Mouse (Mus musculus) layer of hippocampus, adult 8-10 months (tissue): ENCODE results near the gene Rnpep. TPM values are rescaled to one million over a fixed set of nuclear protein-coding genes. Genes with fewer than 3 reads are reported as not detected.

Source experiments
- DNase-seq, 2 experiments: peaks; one replicate each; pipeline ENCODE4 v3.0.0; 2022; ENCODE audit warnings: low spot score in 2 of 2
- total RNA-seq, 4 experiments: library from RNA; stranded (reverse); gene quantifications; 2 replicates each; pipeline ENCODE4 v1.2.4; 2022

Gene Rnpep
- 10 to 100 TPM; 53.9 to 63.9 (median 59.3) TPM for total RNA-seq

GRCm38 (mm10) chr1:135283826-135284291 is at the start of gene Rnpep:
Rnpep (minus strand) TSS chr1:135284084.
- DNase-seq, result peak; percentile 39 to 66

DNA sequence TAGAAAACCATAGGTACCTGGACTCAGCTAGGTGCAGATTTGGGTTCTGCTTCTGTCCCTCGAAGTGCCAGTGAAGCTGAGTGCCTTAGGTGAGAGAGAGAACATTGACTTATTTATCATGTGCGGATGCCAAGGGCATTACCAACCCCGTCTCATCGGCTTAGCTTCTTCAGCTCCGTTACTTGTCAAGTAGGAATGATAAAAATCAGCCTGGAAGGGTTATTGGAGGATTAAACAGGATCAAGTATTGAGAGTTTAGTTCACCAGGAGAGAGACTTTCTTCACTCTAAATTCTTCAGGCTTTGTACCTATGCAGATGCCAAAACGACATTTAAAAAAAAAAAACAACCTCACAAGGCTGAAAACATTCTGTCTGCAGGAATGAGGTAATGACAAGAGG is 46.7 kb upstream of the Rnpep start:
- no peak for DNase-seq

GRCm38 (mm10) chr1:135328368-135328767 is 44.5 kb upstream of the Rnpep start:
- DNase-seq, result peak in 1 of 2 experiments; percentile 20

DNA sequence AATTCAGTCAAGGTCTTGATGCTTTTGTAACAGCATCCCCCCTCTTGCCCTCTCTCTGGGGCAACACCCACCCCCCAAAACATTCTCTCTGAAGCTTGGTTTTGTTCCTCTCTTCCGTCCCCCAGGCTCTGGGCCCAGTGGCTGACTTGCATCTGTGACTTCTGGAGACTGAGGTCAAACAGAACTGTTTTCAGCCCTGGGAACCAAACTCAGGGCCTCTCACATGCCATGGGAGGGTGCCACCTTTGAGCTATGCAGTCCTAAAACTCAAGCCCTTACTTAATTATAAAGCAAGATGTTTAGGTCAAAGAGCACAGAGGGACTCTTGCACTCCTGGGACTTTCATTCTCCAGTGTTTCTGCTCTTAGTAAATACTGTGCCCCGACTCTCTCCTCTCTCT is 42.0 kb upstream of the Rnpep start:
- no peak for DNase-seq

DNA sequence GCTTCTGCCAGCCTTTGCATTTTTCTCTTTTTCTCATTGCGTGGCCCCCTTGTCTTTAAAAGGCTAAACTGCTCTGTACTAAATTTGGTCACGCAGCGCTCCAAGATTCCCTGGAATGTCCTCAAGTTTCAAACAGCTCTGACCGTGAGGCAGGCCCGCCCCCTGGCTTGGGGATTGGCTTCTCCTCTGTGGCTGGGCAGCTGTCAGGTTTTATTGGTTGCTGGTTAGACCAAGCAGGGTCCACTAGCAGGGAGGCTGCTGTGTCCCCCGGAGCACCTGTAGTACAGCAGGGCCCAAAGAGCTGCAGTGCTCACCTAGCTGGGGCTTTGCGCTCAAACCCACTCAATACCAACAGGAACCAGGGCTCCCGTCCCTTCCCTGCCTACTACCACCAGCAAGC is 40.7 kb upstream of the Rnpep start, which contains the start of gene Lmod1:
Lmod1 (plus strand) TSS at position 237 of the 400 bp plus-strand sequence.
- no peak for DNase-seq

DNA sequence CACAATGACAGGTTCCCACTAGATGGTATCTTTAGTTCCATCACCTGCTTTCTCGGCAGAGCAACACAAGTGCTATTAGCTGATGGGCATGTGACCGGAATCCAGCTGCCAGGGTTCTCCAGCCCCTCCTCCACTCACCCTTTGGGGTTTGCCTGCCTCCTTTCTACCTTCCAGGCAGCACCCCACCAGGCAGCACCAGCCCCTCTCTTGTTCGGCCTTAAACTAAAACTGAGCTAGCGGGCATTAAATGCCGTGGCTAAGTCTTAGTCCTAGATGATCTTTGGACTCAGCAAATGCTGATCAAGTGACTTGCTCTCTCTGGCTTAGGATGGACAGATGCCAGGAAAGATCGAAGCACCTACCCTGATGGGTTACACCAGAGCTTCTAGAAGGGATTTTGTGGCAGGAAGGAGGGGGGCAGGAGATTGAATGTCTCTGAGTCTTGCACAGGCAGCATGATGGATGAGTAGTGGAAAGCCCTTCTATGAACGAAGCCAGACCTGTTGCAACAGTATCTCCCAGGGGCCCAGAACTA is 39.5 kb upstream of the Rnpep start:
- no peak for DNase-seq

- peak; percentile 93 to 94 for DNase-seq
Observed at GRCm38 (mm10) chr1:135313284-135314031, 29.6 kb upstream of the Rnpep start, which contains the start of gene Timm17a. Timm17a (minus strand) TSS chr1:135313778.

DNA sequence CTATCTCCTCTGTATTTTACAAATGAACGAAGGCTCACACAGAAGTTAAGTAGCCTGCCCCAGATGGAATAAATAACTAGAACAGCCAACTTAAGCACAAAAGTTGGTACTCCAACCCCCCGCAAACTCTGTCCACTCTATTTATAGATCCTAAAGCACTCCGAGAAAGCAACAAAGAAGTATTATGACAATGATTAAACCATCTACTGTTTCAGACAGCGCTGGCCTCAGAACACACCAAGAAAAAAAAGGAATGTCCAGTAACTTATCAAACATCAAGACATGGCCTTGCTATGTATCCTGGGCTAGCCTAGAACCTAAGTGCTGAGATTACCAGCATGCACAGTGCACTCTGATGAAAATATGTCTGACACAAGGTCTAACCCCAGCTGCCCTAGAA is 28.3 kb upstream of the Rnpep start:
- no peak for DNase-seq

DNA sequence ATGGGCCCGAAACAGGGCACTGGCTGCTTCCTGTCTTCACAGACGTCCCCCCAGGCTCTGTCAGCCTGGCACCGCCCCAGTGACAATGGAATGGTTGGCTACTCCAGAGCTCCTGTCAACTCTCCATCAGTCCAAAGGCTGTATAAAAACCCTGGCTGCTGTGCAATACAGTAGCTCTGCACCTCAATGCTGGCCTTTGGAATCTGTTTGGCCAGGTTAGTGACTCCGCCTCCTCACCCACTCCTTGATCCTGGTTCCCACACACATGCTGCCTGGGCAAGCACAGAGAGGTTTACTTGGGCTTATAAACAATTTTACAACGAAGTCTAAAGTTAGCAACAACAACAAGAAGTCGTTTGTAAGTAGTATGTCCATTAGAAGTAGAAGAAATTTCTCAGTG is 27.5 kb upstream of the Rnpep start:
- DNase-seq, result no peak

DNA sequence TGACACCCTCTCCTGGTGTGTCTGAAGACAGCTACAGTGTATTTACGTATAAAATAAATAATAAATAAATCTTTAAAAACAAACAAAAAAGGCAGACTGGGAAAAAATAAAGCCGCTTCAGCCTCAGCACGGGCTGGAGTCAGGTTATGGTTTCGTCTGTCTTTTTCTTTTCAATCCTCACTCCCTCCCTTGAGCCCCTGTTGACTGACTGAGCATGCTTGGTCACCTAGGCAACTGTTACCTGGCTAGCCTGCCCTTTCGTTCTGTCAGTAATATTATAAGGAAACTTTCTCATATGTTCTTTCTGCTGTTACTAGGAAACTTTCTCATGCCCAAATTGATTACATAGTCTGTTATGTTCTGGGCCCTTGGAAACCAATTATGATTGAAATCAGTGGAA is 7.0 kb upstream of the Rnpep start:
- DNase-seq, result no peak

GRCm38 (mm10) chr1:135286311-135286710 is 2.4 kb upstream of the Rnpep start:
- no peak for DNase-seq

DNA sequence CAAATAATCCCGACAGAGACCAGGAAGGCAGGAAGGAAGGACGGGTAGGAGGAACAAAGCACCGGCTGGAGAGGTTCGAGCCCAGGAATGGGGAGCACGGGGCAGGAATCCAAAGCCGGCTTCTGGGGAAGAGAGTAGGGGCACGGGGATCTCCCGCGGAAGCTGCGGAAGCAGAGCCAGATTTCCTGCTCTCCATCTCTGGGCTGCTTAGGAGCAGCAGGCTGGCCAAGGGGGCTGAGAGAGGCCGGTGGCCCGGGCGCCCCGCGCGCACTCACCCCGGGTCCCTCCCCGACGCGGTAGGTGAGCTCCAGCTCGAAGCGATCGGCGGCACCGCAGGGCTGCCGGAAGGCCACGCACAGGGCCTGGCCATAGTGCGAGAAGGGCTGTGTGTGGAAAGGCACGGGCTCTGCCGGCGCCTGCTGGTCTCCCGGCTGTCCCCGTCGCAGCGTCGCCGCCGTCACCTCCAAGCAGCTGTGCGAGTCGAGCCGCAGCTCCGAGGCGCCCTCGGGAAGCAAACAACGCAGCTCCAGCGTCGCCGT is 528 bp downstream of the Rnpep start:
- peak in 1 of 2 experiments; percentile 50 for DNase-seq

DNA sequence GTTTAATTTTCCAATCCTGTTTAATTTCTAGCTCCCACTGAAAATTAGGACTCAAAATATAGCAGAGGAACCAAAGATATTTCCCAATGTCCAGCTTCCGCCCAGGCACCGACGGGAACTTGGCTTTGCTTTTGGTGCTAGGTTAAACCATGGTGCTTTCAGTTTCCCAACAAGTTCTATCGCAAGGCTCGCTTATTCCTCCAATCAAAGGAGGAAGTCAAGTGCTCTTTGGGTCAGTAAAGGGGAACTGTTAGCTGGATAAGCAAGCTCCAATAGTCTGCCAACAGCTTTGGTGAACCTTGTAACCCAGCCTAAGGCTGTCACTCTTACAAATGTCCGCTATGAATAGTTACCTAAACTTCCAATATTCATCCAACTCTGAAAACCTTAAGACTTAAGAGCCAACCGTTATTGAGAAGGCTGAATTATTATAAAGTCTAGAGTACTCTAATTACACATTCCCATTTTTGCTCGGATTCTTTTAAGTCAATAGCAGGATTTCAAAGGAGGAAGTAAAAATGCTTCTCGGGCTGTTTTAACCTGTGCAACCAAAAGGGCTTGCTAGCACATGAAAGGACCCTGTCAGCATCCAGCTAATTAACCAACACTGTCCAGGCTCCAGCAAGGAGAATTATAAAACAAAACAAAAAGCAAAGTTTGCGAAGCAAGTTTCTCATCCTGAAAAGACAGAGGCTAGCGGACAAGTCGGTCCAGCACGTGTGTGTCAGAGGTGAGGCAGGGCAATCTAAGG is 1.2 kb downstream of the Rnpep start:
- DNase-seq, result no peak

GRCm38 (mm10) chr1:135281841-135282240 is 2.0 kb downstream of the Rnpep start:
- no peak for DNase-seq

DNA sequence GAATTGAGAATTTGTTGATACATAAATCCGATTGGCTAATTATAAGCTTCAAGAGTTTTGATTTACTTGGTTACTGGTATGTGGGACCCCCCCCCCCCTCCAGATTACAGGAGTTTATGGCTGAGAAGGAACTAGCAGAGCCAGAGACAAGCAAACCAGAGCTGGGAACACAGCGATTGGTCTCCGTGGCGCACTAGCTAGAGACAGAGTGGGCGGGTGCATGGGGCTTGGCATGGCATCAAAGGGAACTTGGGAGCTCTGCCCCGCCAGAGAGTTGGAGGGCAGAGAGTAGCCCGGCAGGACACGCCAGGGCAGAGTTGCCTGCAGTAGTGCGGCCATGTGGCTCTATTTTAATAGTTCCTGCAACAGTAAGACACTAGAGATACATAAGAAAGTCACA is 3.2 kb downstream of the Rnpep start:
- DNase-seq, result peak; percentile 50 to 60

DNA sequence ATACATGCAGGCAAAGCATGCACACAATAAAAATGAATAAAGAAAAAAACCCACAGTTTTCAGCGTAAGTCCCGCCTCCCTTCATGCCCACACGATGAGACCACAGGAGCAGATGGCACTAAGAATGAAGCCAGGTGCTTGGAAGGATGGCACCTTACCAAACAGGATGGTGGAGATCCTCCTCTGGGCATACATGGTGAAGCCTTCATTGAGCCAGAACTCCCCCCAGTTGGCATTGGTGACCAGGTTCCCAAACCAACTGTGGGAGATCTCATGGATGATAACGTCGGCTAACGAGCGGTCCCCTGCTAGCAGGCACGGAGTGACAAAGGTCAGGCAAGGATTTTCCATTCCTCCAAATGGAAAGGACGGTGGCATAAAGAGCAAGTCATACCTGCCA is 12.5 kb downstream of the Rnpep start:
- DNase-seq, result no peak

GRCm38 (mm10) chr1:135267663-135268446 is 16.0 kb downstream of the Rnpep start:
- no peak for DNase-seq

- no peak for DNase-seq
Observed at GRCm38 (mm10) chr1:135265834-135266233, 18.1 kb downstream of the Rnpep start.

DNA sequence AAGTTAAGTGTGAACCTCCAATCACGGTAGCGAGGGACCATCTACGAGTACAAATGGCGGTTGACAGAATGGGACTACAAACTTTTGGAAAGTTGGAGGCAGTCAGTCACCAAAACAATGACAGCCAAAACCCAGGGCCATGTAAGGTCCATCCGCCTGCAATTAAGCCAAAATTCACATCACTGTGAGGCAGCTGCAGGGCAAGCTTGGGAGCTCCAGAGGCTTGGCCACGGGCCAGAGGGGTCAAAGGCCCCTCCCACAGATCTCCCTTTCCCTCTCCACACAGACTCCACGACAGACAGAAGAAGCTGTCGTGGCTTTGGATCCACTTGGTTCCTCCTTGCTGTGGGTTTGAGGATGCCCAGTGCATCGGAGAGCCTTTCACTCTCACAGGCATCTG is 20.6 kb downstream of the Rnpep start:
- DNase-seq, result no peak

DNA sequence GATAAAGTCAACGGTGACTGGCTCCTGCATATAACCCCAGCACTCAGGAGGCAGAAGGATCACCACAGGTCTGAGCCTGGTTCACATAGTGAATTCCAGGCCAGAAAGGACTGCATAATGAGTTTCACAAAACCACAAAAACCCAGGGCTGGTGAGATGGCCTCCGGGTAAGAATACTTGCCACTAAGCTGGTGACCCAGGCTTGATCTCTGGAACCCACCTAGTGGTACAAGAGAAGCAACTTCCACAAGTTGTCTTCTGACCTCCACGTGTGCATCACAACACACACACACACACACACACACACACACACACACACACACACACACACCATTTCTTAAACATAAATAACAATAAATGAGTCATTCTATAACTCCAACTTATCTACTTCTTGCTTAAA is 21.6 kb downstream of the Rnpep start:
- DNase-seq, result no peak

GRCm38 (mm10) chr1:135260931-135261330 is 23.0 kb downstream of the Rnpep start:
- DNase-seq, result no peak
